28 mouse cellular contexts compared by ENCODE assay signal in genomic region chr5:104133752-104134151, GRCm38 (mm10). TPM values are rescaled to one million over a fixed set of nuclear protein-coding genes. Genes with fewer than 3 reads are reported as not detected.
"Had no signal": no experiment of that assay in that cellular context is flagged by ENCODE, and none has a peak within 500 bp of the region (broad histone marks: within the 10 kb centered on the region; RNA-seq: fewer than 3 reads in every experiment).

No protein-coding gene starts in this region.

- H3K4me3 ChIP-seq: left cerebral cortex, adult 2 months; liver, embryonic 13.5 days; megakaryocyte, embryonic 14.5 days; midbrain, embryonic 10.5 days; midbrain, embryonic 13.5 days; neural tube, embryonic 12.5 days; neural tube, embryonic 15.5 days had no signal

- H3K27me3 ChIP-seq: liver, embryonic 13.5 days; megakaryocyte, embryonic 14.5 days; midbrain, embryonic 13.5 days; neural tube, embryonic 12.5 days; neural tube, embryonic 15.5 days had no signal

- H3K36me3 ChIP-seq: liver, embryonic 13.5 days; midbrain, embryonic 10.5 days; midbrain, embryonic 13.5 days; neural tube, embryonic 12.5 days; neural tube, embryonic 15.5 days had no signal

- DNase-seq: kidney, postnatal 36 days; layer of hippocampus, postnatal 36 days; liver, embryonic 13.5 days; lung, embryonic 14.5 days; lung, postnatal 10 days; lung, postnatal 36 days; thymus, adult 18-20 months; thymus, postnatal 36 days had no signal

- ATAC-seq: midbrain, embryonic 13.5 days; midbrain, embryonic 16.5 days had no signal

RNA-seq across cellular contexts. Expression of gene Dspp, which starts 36.8 kb away (rescaled TPM):
- total RNA-seq: layer of hippocampus, postnatal 10 days; liver, adult 2 months had no signal
- polyA plus RNA-seq: kidney, embryonic 14.5 days; kidney, postnatal 0 days; limb, embryonic 11.5 days; limb, embryonic 14.5 days; liver, adult 2 months; liver, embryonic 13.5 days; liver, embryonic 16.5 days; lung, embryonic 14.5 days; midbrain, embryonic 10.5 days; midbrain, embryonic 13.5 days; midbrain, embryonic 16.5 days; neural tube, embryonic 12.5 days; neural tube, embryonic 15.5 days; small intestine, adult 2 months; spleen, adult 2 months; stomach, embryonic 16.5 days; testis, adult 2 months; urinary bladder, adult 2 months had no signal

RNA-seq across cellular contexts. Expression of gene Gm17660, which starts 56.3 kb away (rescaled TPM):
- total RNA-seq: layer of hippocampus, postnatal 10 days; layer of hippocampus, postnatal 36 days; left cerebral cortex, adult 2 months; left cerebral cortex, postnatal 10 days; liver, adult 2 months had no signal
- polyA plus RNA-seq: kidney, embryonic 14.5 days; kidney, postnatal 0 days; limb, embryonic 11.5 days; limb, embryonic 14.5 days; liver, adult 2 months; liver, embryonic 13.5 days; liver, embryonic 16.5 days; lung, embryonic 14.5 days; midbrain, embryonic 10.5 days; midbrain, embryonic 13.5 days; midbrain, embryonic 16.5 days; neural tube, embryonic 12.5 days; neural tube, embryonic 15.5 days; small intestine, adult 2 months; spleen, adult 2 months; urinary bladder, adult 2 months had no signal
